Mouse (Mus musculus): ENCODE results near the gene Ndufaf8. TPM values are rescaled to one million over a fixed set of nuclear protein-coding genes. Genes with fewer than 3 reads are reported as not detected.

Ndufaf8 gene
- 10 to 100 TPM; 31.5 to 33.2 TPM for total RNA-seq (2023)

GRCm38 (mm10) chr11:120098588-120099511 is at the start of gene Ndufaf8, which contains the start of gene Tepsin:
Gene Ndufaf8, plus strand, starts transcription at chr11:120098928.
Gene Tepsin, minus strand, starts transcription at chr11:120098731.

GRCm38 (mm10) chr11:120086702-120087152 is 12.0 kb upstream of the Ndufaf8 start, which contains the start of gene Cep131:
Gene Cep131, minus strand, starts transcription at chr11:120086827.

Other genes starting within 250 kb of the Ndufaf8 start
- gene Chmp6, start 185.5 kb upstream of the Ndufaf8 start, total RNA-seq (2023), result 10 to 100 TPM; 40.7 to 41.8 TPM
- 10 to 100 TPM; 23.4 to 26.0 TPM for gene Baiap2, start 156.2 kb upstream of the Ndufaf8 start, total RNA-seq (2023)
- gene Aatk, start 51.8 kb upstream of the Ndufaf8 start, total RNA-seq (2023), result under 1 TPM in 1 of 2 experiments, not detected in 1; 0.41 TPM
- 10 to 100 TPM; 10.0 to 12.7 TPM for gene Cep131, start 12.1 kb upstream of the Ndufaf8 start, total RNA-seq (2023)
- 10 to 100 TPM; 19.3 to 23.9 TPM for gene Tepsin, start 197 bp upstream of the Ndufaf8 start, total RNA-seq (2023)
- gene Slc38a10, start 52.4 kb downstream of the Ndufaf8 start, total RNA-seq (2023), result 100 to 1,000 TPM; 101 to 107 TPM
- under 1 TPM; 0.47 to 0.82 TPM for gene Bahcc1, start 134.0 kb downstream of the Ndufaf8 start, total RNA-seq (2023)
- 1,000 to 10,000 TPM; 1,363 to 1,496 TPM for gene Actg1, start 249.6 kb downstream of the Ndufaf8 start, total RNA-seq (2023)